Mouse (Mus musculus): ENCODE results near the gene Mcoln2.

GRCm38 (mm10) chr3:146228559-146229310 lies 79.1 kb downstream of the Mcoln2 start:
- TF ChIP-seq CTCF (IDR thresholded peaks at IDR 0.05 in 2 of 3, conservative IDR thresholded peaks at IDR 0.05 in 1 of 3; ENCODE audit: control insufficient read depth in 1 of 3, insufficient read depth in 1 of 3, low read depth in 2 of 3, low read length in 3 of 3, poor library complexity in 1 of 3, severe bottlenecking in 1 of 3) (no peak), MEF2A (IDR thresholded peaks at IDR 0.05; ENCODE audit: extremely low read depth, insufficient replicate concordance, low read depth, low read length, poor library complexity, severe bottlenecking) (no peak), UBTF (IDR thresholded peaks at IDR 0.05; ENCODE audit: borderline replicate concordance, insufficient read depth, low read depth, low read length) (no peak), CHD2 (IDR thresholded peaks at IDR 0.05; ENCODE audit: low read length) (no peak), POLR2A (IDR thresholded peaks at IDR 0.05; ENCODE audit: control insufficient read depth in 1 of 2, insufficient read depth in 1 of 2, low read depth in 1 of 2, low read length in 2 of 2, poor library complexity in 1 of 2) (no peak), POLR2AphosphoS2 (IDR thresholded peaks at IDR 0.05; ENCODE audit: low read length) (no peak), GATA1 (IDR thresholded peaks at IDR 0.05; ENCODE audit: low read depth, low read length) (no peak), POLR2AphosphoS5 (IDR thresholded peaks at IDR 0.05; ENCODE audit: borderline replicate concordance, low read depth, low read length) (no peak), NELFE (IDR thresholded peaks at IDR 0.05; ENCODE audit: low read depth, low read length) (no peak), JUND (IDR thresholded peaks at IDR 0.05; ENCODE audit: low read depth, low read length) (no peak), MYC (IDR thresholded peaks at IDR 0.05; ENCODE audit: low read depth, low read length) (no peak)
